Mouse (Mus musculus): ENCODE measurements around the gene Mfsd6l. TPM values are rescaled to one million over a fixed set of nuclear protein-coding genes. Genes with fewer than 3 reads are reported as not detected.

The Mfsd6l gene
- polyA plus RNA-seq (2012; rRNA removed) (0.31 and 0.33 TPM in 2 replicates), polyA plus RNA-seq (2014; fragmentation: Nextera tagmentation; extraction: Ambion mirVana) (0.18 and 0.26 TPM in 2 replicates)

DNA sequence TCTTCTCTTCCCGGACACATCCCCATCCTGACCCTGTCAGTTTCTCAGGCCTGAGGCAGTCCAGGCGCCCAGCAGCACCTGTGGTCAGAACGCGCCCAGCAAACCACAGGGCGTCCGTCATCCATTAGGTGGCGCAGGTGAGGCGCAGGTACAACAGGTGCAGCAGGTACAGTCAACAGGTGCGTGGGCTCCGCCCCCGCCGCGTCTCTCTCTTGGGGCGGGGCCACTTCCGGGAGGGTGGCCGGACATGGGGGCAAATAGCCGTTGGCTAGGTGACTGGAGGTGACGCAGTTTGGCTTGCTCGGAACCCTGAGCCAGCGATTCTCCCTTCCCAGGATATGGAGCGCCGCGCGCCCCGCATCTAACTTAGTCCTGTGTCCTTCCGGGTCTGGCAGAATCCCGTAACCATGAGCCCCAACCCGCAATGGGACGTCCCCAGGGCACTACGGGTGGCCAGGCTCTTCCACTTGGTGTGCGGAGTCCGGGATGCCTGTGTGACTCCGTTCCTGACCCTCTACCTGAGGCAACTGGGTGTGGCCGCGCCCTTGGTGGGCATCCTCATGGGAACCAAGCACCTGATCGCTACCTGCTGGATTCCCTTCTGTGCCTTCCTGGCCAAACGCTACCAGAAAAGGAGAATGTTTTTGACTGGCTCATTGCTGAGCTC, at the start of gene Mfsd6l:
Mfsd6l (plus strand) TSS at position 269 of the 667 bp plus-strand sequence.
- DNase-seq (ENCODE audit: low spot score) (no peak), ATAC-seq (ENCODE audit: low FRiP score, low read depth) (no peak)
- no peak within 1 kb of the TSS for H3K27ac ChIP-seq (replicated peaks; ENCODE audit: low read depth, low read length)
- no peak within 1 kb of the TSS for H3K9ac ChIP-seq (ENCODE audit: low read depth, low read length, severe bottlenecking)
- 7% methylated on average over 27 of the region's 37 CpGs for WGBS
- H3K4me1 ChIP-seq (ENCODE audit: control insufficient read depth, insufficient read depth, low read length): 0 out of 2 replicates have a peak, but pooled peaks cover 3% of the 10 kb centered on the region
- no peaks in the 10 kb centered on the region for H3K36me3 ChIP-seq (ENCODE audit: control insufficient read depth, insufficient read depth, low read length)
- H3K4me2 ChIP-seq (replicated peaks; ENCODE audit: low read depth, low read length, severe bottlenecking): peak within 1 kb of the TSS; percentile 26; the same call in 1 of the 2 replicates
- peaks cover 14% of the 10 kb centered on the region for H3K27me3 ChIP-seq (ENCODE audit: control insufficient read depth, insufficient read depth, low read length)
- no peaks in the 10 kb centered on the region for H3K9me3 ChIP-seq (ENCODE audit: control insufficient read depth, low read length)
- no peak for TF ChIP-seq POLR2A (IDR thresholded peaks at IDR 0.05; ENCODE audit: borderline replicate concordance, extremely low read depth, insufficient read depth, insufficient read length)
- H3K4me3 ChIP-seq (replicated peaks; ENCODE audit: low read length): peak within 1 kb of the TSS; percentile 11; the same call in 1 of the 2 replicates

GRCm38 (mm10) chr11:68507246-68507645, 48.7 kb upstream of the Mfsd6l start:
- Histone ChIP-seq H3K36me3 (ENCODE audit: control insufficient read depth, insufficient read depth, low read length) (no peaks in the 10 kb centered on the region), H3K4me2 (replicated peaks; ENCODE audit: low read depth, low read length, severe bottlenecking) (no peak overlapping the region), H3K4me3 (replicated peaks; ENCODE audit: low read length) (no peak overlapping the region), H3K9me3 (ENCODE audit: control insufficient read depth, low read length) (no peaks in the 10 kb centered on the region), H3K4me1 (ENCODE audit: control insufficient read depth, insufficient read depth, low read length) (no peaks in the 10 kb centered on the region), H3K27ac (replicated peaks; ENCODE audit: low read depth, low read length) (no peak overlapping the region), H3K27me3 (ENCODE audit: control insufficient read depth, insufficient read depth, low read length) (no peaks in the 10 kb centered on the region), H3K9ac (ENCODE audit: low read depth, low read length, severe bottlenecking) (no peak overlapping the region)
- no peak for TF ChIP-seq POLR2A (IDR thresholded peaks at IDR 0.05; ENCODE audit: borderline replicate concordance, extremely low read depth, insufficient read depth, insufficient read length)
- DNase-seq (ENCODE audit: low spot score): no peak
- no peak for ATAC-seq (ENCODE audit: low FRiP score, low read depth)
- 88% methylated on average over 7 of the region's 7 CpGs for WGBS

DNA sequence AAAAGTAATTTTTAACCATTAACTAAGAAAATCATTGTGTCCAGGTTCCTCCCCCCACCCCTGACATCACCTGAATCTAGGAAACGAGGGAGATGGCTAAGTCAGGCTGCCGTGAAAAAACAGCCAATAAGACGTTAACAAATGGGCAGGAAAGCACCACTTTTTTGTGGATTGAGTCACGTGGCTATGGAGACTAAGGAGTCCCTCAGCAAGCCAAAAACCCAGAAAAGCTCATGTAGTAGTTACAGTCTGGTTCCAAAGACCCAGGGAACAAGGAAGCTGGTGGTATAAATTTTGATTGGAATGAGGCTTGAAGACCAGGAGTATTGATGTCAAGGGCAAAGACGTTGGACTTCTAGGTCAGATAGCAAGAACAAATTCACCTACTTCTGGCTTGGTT, 47.4 kb upstream of the Mfsd6l start:
- Histone ChIP-seq H3K4me3 (replicated peaks; ENCODE audit: low read length) (no peak overlapping the region), H3K9ac (ENCODE audit: low read depth, low read length, severe bottlenecking) (no peak overlapping the region), H3K4me2 (replicated peaks; ENCODE audit: low read depth, low read length, severe bottlenecking) (no peak overlapping the region), H3K9me3 (ENCODE audit: control insufficient read depth, low read length) (no peaks in the 10 kb centered on the region), H3K4me1 (ENCODE audit: control insufficient read depth, insufficient read depth, low read length) (no peaks in the 10 kb centered on the region), H3K36me3 (ENCODE audit: control insufficient read depth, insufficient read depth, low read length) (no peaks in the 10 kb centered on the region), H3K27me3 (ENCODE audit: control insufficient read depth, insufficient read depth, low read length) (no peaks in the 10 kb centered on the region), H3K27ac (replicated peaks; ENCODE audit: low read depth, low read length) (no peak overlapping the region)
- DNase-seq (ENCODE audit: low spot score) (no peak), ATAC-seq (ENCODE audit: low FRiP score, low read depth) (no peak)
- 52% methylated on average over 5 of the region's 5 CpGs for WGBS
- no peak for TF ChIP-seq POLR2A (IDR thresholded peaks at IDR 0.05; ENCODE audit: borderline replicate concordance, extremely low read depth, insufficient read depth, insufficient read length)

DNA sequence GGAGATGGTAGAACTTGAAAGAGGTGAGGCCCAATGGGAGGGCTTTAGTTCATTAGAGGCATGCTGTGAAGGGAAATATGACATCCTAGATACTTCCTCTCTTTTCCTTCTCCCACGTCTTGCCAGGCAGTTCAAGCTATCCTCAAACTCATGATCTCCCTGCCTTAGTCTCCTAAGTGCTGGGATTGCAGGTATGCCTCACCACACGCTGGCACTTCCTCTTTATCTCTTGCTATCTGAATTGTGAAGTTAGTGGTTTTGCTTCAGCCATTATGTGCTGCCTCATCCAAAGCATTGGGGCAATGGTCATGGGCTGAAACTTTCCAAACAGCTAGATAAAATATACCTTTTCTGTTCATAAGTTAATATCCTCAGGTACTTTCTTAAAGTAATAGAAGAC, 46.8 kb upstream of the Mfsd6l start:
- Histone ChIP-seq H3K27ac (replicated peaks; ENCODE audit: low read depth, low read length) (no peak overlapping the region), H3K4me3 (replicated peaks; ENCODE audit: low read length) (no peak overlapping the region), H3K9me3 (ENCODE audit: control insufficient read depth, low read length) (no peaks in the 10 kb centered on the region), H3K9ac (ENCODE audit: low read depth, low read length, severe bottlenecking) (no peak overlapping the region), H3K36me3 (ENCODE audit: control insufficient read depth, insufficient read depth, low read length) (no peaks in the 10 kb centered on the region), H3K27me3 (ENCODE audit: control insufficient read depth, insufficient read depth, low read length) (no peaks in the 10 kb centered on the region), H3K4me2 (replicated peaks; ENCODE audit: low read depth, low read length, severe bottlenecking) (no peak overlapping the region), H3K4me1 (ENCODE audit: control insufficient read depth, insufficient read depth, low read length) (no peaks in the 10 kb centered on the region)
- ATAC-seq (ENCODE audit: low FRiP score, low read depth) (no peak), DNase-seq (ENCODE audit: low spot score) (no peak)
- TF ChIP-seq POLR2A (IDR thresholded peaks at IDR 0.05; ENCODE audit: borderline replicate concordance, extremely low read depth, insufficient read depth, insufficient read length): no peak
- 66% methylated on average over 2 of the region's 2 CpGs for whole genome bisulfite sequencing

GRCm38 (mm10) chr11:68513969-68514368, 42.0 kb upstream of the Mfsd6l start:
- DNase-seq (ENCODE audit: low spot score): peak; percentile 6
- H3K27me3 ChIP-seq (ENCODE audit: control insufficient read depth, insufficient read depth, low read length): no peaks in the 10 kb centered on the region
- TF ChIP-seq POLR2A (IDR thresholded peaks at IDR 0.05; ENCODE audit: borderline replicate concordance, extremely low read depth, insufficient read depth, insufficient read length): no peak

More at GRCm38 (mm10) chr11:68513969-68514368, 42.0 kb upstream of the Mfsd6l start:
- no peak overlapping the region for H3K27ac ChIP-seq (replicated peaks; ENCODE audit: low read depth, low read length)
- no peak overlapping the region for H3K4me2 ChIP-seq (replicated peaks; ENCODE audit: low read depth, low read length, severe bottlenecking)
- no peak for ATAC-seq (ENCODE audit: low FRiP score, low read depth)
- no peak overlapping the region for H3K9ac ChIP-seq (ENCODE audit: low read depth, low read length, severe bottlenecking)
- H3K36me3 ChIP-seq (ENCODE audit: control insufficient read depth, insufficient read depth, low read length): no peaks in the 10 kb centered on the region
- H3K4me3 ChIP-seq (replicated peaks; ENCODE audit: low read length): no peak overlapping the region
- WGBS: 32% methylated on average over 3 of the region's 3 CpGs
- H3K9me3 ChIP-seq (ENCODE audit: control insufficient read depth, low read length): peaks cover under 1% of the 10 kb centered on the region; the same call in 1 of the 2 replicates
- no peaks in the 10 kb centered on the region for H3K4me1 ChIP-seq (ENCODE audit: control insufficient read depth, insufficient read depth, low read length)
